Mouse (Mus musculus) testis, adult 2 months (tissue): ENCODE measurements around the gene Arhgef3. TPM values are rescaled to one million over a fixed set of nuclear protein-coding genes. Genes with fewer than 3 reads are reported as not detected.

Experiments
- H3K27ac ChIP-seq: fragments of 200-500 bp; 2 replicates; pipeline ENCODE4 v1.5.1; 2012; ENCODE audit warnings: low read depth, low read length; ENCODE audit not compliant: control insufficient read depth, insufficient read depth
- H3K27me3 ChIP-seq: fragments of 200-500 bp; 2 replicates; pipeline ENCODE4 v1.6.1; 2012; ENCODE audit warnings: mild to moderate bottlenecking, low read length, moderate library complexity; ENCODE audit not compliant: control insufficient read depth, insufficient read depth
- H3K36me3 ChIP-seq: fragments of 200-500 bp; 2 replicates; pipeline ENCODE4 v1.6.1; 2012; ENCODE audit warnings: mild to moderate bottlenecking, low read length; ENCODE audit not compliant: control insufficient read depth, insufficient read depth
- H3K4me1 ChIP-seq: fragments of 200-500 bp; 2 replicates; pipeline ENCODE4 v1.6.1; 2012; ENCODE audit warnings: low read length; ENCODE audit not compliant: control insufficient read depth, insufficient read depth
- H3K4me3 ChIP-seq: fragments of 200-500 bp; 2 replicates; pipeline ENCODE4 v1.5.1; 2012; ENCODE audit warnings: low read depth, mild to moderate bottlenecking, low read length, moderate library complexity, mixed read lengths; ENCODE audit not compliant: control insufficient read depth
- CTCF ChIP-seq: fragments of 200-500 bp; IDR thresholded peaks from 2 replicates; pipeline ENCODE4 v1.5.1; 2012; ENCODE audit warnings: low read depth, mild to moderate bottlenecking, inconsistent platforms, low read length, moderate library complexity; ENCODE audit not compliant: control insufficient read depth, insufficient read depth, insufficient replicate concordance
- POLR2A ChIP-seq: fragments of 200-500 bp; IDR thresholded peaks from 2 replicates; pipeline ENCODE4 v1.6.1; 2012; ENCODE audit warnings: low read depth, mild to moderate bottlenecking, inconsistent platforms, low read length, moderate library complexity; ENCODE audit not compliant: control insufficient read depth
- polyA plus RNA-seq: library from polyadenylated mRNA; depleted of rRNA; stranded (reverse); fragments of >200 nt; gene quantifications from 2 replicates; pipeline ENCODE4 v1.2.3, GENCODE M21; 2012

Gene Arhgef3
- polyA plus RNA-seq, 1 experiment = 7.7 TPM

- no peaks in the 10 kb centered on the region for H3K36me3 ChIP-seq
Measured at GRCm38 (mm10) chr14:27094247-27094646, 20.5 kb upstream of the Arhgef3 start.

GRCm38 (mm10) chr14:27096133-27096532, 18.6 kb upstream of the Arhgef3 start:
- Histone ChIP-seq H3K27me3 (no peaks in the 10 kb centered on the region), H3K4me1 (no peaks in the 10 kb centered on the region), H3K36me3 (no peaks in the 10 kb centered on the region), H3K27ac (no peak overlapping the region), H3K4me3 (no peak overlapping the region)
- TF ChIP-seq POLR2A (no peak), CTCF (no peak)

More at GRCm38 (mm10) chr14:27094247-27094646, 20.5 kb upstream of the Arhgef3 start:
- Histone ChIP-seq H3K27ac (no peak overlapping the region), H3K4me1 (no peaks in the 10 kb centered on the region), H3K4me3 (no peak overlapping the region), H3K27me3 (no peaks in the 10 kb centered on the region)
- TF ChIP-seq CTCF (no peak), POLR2A (no peak)

DNA sequence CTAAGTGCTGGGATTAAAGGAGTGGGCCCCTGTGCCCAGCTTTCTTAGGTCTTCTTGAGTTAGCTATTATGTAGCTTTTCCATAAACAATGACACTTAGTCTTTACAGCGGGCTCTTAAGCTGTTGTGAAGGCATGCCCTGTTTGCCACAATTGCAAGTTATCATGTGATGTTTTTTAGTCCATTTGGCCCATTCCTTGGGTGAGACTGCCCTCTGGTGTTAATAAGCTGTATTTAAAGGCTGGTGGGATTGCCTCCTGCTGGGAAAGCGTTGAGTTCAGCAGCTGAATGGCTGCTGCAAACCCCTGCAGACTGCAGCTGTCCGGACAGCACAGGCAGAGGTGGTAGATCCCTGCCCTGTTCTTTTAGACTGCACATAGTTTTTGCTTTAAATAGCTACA, 17.9 kb upstream of the Arhgef3 start:
- Histone ChIP-seq H3K4me1 (no peaks in the 10 kb centered on the region), H3K4me3 (no peak overlapping the region), H3K36me3 (no peaks in the 10 kb centered on the region), H3K27ac (no peak overlapping the region), H3K27me3 (no peaks in the 10 kb centered on the region)
- TF ChIP-seq CTCF (no peak), POLR2A (no peak)

DNA sequence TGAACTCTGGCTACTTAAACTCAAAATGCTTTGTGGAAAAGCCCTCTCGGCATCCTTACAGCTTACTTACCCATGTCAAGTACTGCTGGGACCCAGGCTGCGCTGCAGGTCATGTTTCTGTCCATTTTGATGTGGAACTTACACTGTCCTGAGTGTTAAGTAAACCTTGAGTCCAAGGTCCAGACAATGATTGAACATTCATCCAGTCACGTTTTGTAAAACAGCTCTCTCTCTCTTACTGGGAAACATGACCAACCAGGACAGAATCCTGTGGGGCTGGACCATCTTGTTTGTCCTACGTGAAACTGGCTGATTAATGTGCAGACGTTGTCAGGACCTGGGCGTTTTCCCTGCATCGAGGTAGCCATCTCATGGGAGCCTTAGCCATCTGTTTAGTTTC, 13.0 kb upstream of the Arhgef3 start:
- Histone ChIP-seq H3K4me1 (no peaks in the 10 kb centered on the region), H3K36me3 (no peaks in the 10 kb centered on the region), H3K27ac (no peak overlapping the region), H3K4me3 (no peak overlapping the region), H3K27me3 (no peaks in the 10 kb centered on the region)
- TF ChIP-seq CTCF (no peak), POLR2A (no peak)

DNA sequence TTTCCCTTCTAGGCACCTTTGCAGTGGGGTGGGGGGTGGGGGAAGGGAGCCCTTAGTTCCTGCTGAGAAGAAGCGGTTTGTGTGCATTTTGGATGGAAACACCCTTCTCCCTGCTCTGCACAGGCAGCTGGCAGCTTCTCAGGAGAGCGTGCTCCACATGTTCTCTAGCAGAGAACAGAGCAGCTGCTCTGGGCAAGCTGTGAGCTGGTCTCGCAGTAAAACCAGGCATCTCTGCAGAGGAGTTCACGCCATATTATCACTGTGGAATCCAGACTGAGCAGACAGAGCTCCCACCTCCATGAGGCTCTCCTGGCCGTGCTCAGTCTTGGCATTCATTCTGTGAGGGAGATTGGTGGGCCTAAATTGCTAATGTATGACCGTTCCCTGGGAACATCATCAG, 12.0 kb upstream of the Arhgef3 start:
- H3K4me1 ChIP-seq = no peaks in the 10 kb centered on the region
- no peak overlapping the region for H3K27ac ChIP-seq
- no peaks in the 10 kb centered on the region for H3K36me3 ChIP-seq
- no peak overlapping the region for H3K4me3 ChIP-seq
- TF ChIP-seq POLR2A (no peak), CTCF (no peak)
- no peaks in the 10 kb centered on the region for H3K27me3 ChIP-seq

DNA sequence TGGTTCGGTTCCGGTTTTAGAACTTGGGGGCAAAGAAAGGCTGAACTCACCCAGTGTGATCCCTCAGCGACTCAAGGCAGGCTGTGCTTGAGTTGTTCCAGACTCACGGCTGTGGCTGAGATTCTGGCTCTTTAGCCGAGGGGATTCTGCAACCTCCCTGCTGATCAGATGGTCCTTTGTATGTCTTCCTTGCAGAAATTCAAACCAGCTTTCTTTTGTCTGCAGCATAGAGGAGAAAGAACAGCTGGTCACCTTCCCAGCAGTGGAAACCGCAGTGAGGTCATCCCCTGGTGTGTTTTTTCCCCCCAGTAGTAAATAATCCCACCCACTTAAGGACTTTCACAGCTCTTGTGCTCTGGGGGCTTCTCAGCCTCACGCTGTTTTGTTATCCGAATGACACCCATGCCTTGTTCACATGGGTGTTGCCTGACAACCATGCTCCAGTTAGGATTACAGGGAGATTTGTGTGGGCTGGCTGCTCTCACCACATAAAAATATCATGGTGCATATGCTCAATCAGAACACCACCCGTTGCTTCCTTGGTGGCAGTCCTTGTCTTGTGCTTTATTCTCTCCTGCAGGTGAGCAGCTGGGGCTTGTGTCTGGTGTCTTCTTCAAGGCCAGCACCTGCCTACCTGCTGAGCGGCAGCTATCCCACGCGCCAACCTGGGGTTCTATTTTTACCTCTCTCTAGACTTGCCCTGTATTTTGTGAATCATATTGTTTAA, 8.8 kb upstream of the Arhgef3 start:
- Histone ChIP-seq H3K4me1 (no peaks in the 10 kb centered on the region), H3K27me3 (no peaks in the 10 kb centered on the region), H3K36me3 (no peaks in the 10 kb centered on the region), H3K27ac (no peak overlapping the region), H3K4me3 (no peak overlapping the region)
- no peak for TF ChIP-seq CTCF
- TF ChIP-seq POLR2A = no peak

- Histone ChIP-seq H3K36me3 (no peaks in the 10 kb centered on the region), H3K27me3 (no peaks in the 10 kb centered on the region), H3K4me3 (no peak overlapping the region), H3K27ac (no peak overlapping the region), H3K4me1 (no peaks in the 10 kb centered on the region)
- TF ChIP-seq CTCF = no peak
- TF ChIP-seq POLR2A = no peak
Measured at GRCm38 (mm10) chr14:27108748-27109504, 5.8 kb upstream of the Arhgef3 start.
